Mouse (Mus musculus): ENCODE measurements around the gene Tgm2.

DNA sequence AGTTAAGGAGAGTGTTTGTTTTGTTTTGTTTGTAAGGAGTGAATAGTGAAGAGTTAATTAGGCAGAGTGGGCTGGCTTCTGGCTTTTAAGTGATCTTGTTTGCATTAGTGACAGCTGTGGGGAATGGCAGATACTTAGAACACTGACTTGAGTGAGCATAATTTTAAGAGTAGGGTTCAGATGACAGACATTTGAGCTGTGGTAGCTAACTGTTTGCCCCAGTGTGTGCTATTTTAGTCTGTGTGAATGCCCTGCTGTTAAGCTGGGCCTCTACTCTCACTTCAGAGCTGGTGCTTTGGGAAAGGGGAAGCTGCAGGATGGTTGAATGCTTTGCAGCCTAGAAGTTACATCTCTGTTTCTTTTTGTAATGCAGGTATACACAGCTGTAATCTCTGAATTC lies 79.8 kb downstream of the Tgm2 start:
- TF ChIP-seq POLR2A (IDR thresholded peaks at IDR 0.05; ENCODE audit: control insufficient read depth, low read depth, low read length) (no peak), CTCF (IDR thresholded peaks at IDR 0.05; ENCODE audit: control insufficient read depth, insufficient read depth, insufficient replicate concordance, low read depth, low read length) (no peak)

Measured in testis, adult 2 months (tissue).